Mouse (Mus musculus): ENCODE data around the gene Prim2. TPM values are rescaled to one million over a fixed set of nuclear protein-coding genes. Genes with fewer than 3 reads are reported as not detected.

Gene Prim2
- 62.7 and 65.4 TPM in 2 replicates for polyA plus RNA-seq (2014; fragmentation: Nextera tagmentation; extraction: Ambion mirVana)

- Histone ChIP-seq H3K9me3 (ENCODE audit: control insufficient read depth, low read length) (no peaks in the 10 kb centered on the region), H3K36me3 (ENCODE audit: control insufficient read depth, insufficient read depth, low read length) (peaks cover 9% of the 10 kb centered on the region), H3K4me2 (peak within 1 kb of the TSS; percentile 86), H3K27me3 (replicated peaks; ENCODE audit: control insufficient read depth, insufficient read depth, low read length) (no peaks in the 10 kb centered on the region), H3K4me3 (ENCODE audit: low read depth, low read length) (peak within 1 kb of the TSS; percentile 73), H3K4me1 (replicated peaks; ENCODE audit: control insufficient read depth, insufficient read depth, low read length) (peaks cover 20% of the 10 kb centered on the region), H3K27ac (ENCODE audit: low read depth, low read length) (peak within 1 kb of the TSS; percentile 79), H3K9ac (ENCODE audit: low read depth, low read length) (peak within 1 kb of the TSS; percentile 75)
- peak; percentile 89 for DNase-seq (ENCODE audit: low spot score)
- under 1% methylated on average over 26 of the region's 26 CpGs for WGBS
- peak; percentile 85 for ATAC-seq (replicated peaks; ENCODE audit: low FRiP score)
Measured at GRCm38 (mm10) chr1:33669708-33670141, at the start of gene Prim2. Gene Prim2 (minus strand): TSS chr1:33669795.

- Histone ChIP-seq H3K4me3 (ENCODE audit: low read depth, low read length) (no peak overlapping the region), H3K4me2 (no peak overlapping the region), H3K9me3 (ENCODE audit: control insufficient read depth, low read length) (no peaks in the 10 kb centered on the region), H3K36me3 (ENCODE audit: control insufficient read depth, insufficient read depth, low read length) (peaks cover 6% of the 10 kb centered on the region; the same call in 1 of the 2 replicates), H3K27ac (ENCODE audit: low read depth, low read length) (no peak overlapping the region), H3K27me3 (replicated peaks; ENCODE audit: control insufficient read depth, insufficient read depth, low read length) (no peaks in the 10 kb centered on the region; the same call in 1 of the 2 replicates), H3K9ac (ENCODE audit: low read depth, low read length) (no peak overlapping the region), H3K4me1 (replicated peaks; ENCODE audit: control insufficient read depth, insufficient read depth, low read length) (peaks cover 4% of the 10 kb centered on the region; the same call in 1 of the 2 replicates)
- DNase-seq (ENCODE audit: low spot score) (no peak), ATAC-seq (replicated peaks; ENCODE audit: low FRiP score) (no peak)
- 79% methylated on average over 1 of the region's 1 CpGs for WGBS
Measured at GRCm38 (mm10) chr1:33717636-33718035, 48.0 kb upstream of the Prim2 start.

GRCm38 (mm10) chr1:33714796-33715195 is 45.2 kb upstream of the Prim2 start:
- H3K9ac ChIP-seq (ENCODE audit: low read depth, low read length), result no peak overlapping the region
- H3K4me1 ChIP-seq (replicated peaks; ENCODE audit: control insufficient read depth, insufficient read depth, low read length), result no peaks in the 10 kb centered on the region
- no peak overlapping the region for H3K4me2 ChIP-seq
- no peak overlapping the region for H3K27ac ChIP-seq (ENCODE audit: low read depth, low read length)
- H3K9me3 ChIP-seq (ENCODE audit: control insufficient read depth, low read length), result no peaks in the 10 kb centered on the region
- H3K36me3 ChIP-seq (ENCODE audit: control insufficient read depth, insufficient read depth, low read length), result no peaks in the 10 kb centered on the region
- ATAC-seq (replicated peaks; ENCODE audit: low FRiP score), result no peak
- no peaks in the 10 kb centered on the region; the same call in 1 of the 2 replicates for H3K27me3 ChIP-seq (replicated peaks; ENCODE audit: control insufficient read depth, insufficient read depth, low read length)
- H3K4me3 ChIP-seq (ENCODE audit: low read depth, low read length), result no peak overlapping the region
- WGBS, result 9% methylated on average over 10 of the region's 10 CpGs
- DNase-seq (ENCODE audit: low spot score), result no peak

- ATAC-seq (replicated peaks; ENCODE audit: low FRiP score) (no peak), DNase-seq (ENCODE audit: low spot score) (no peak)
- no peak overlapping the region for H3K4me2 ChIP-seq
- H3K36me3 ChIP-seq (ENCODE audit: control insufficient read depth, insufficient read depth, low read length), result no peaks in the 10 kb centered on the region
- H3K4me3 ChIP-seq (ENCODE audit: low read depth, low read length), result no peak overlapping the region
- H3K4me1 ChIP-seq (replicated peaks; ENCODE audit: control insufficient read depth, insufficient read depth, low read length), result no peaks in the 10 kb centered on the region
- H3K27ac ChIP-seq (ENCODE audit: low read depth, low read length), result no peak overlapping the region
- H3K9me3 ChIP-seq (ENCODE audit: control insufficient read depth, low read length), result no peaks in the 10 kb centered on the region
- H3K27me3 ChIP-seq (replicated peaks; ENCODE audit: control insufficient read depth, insufficient read depth, low read length), result no peaks in the 10 kb centered on the region; the same call in 1 of the 2 replicates
- no peak overlapping the region for H3K9ac ChIP-seq (ENCODE audit: low read depth, low read length)
- WGBS, result 81% methylated on average over 5 of the region's 5 CpGs
Measured at GRCm38 (mm10) chr1:33712026-33712425, 42.4 kb upstream of the Prim2 start.

GRCm38 (mm10) chr1:33709615-33710014 is 40.0 kb upstream of the Prim2 start:
- WGBS, result 44% methylated on average over 2 of the region's 2 CpGs
- no peak overlapping the region for H3K27ac ChIP-seq (ENCODE audit: low read depth, low read length)
- H3K9ac ChIP-seq (ENCODE audit: low read depth, low read length), result no peak overlapping the region
- ATAC-seq (replicated peaks; ENCODE audit: low FRiP score) (peak; percentile 53), DNase-seq (ENCODE audit: low spot score) (no peak)
- no peak overlapping the region for H3K4me2 ChIP-seq
- H3K9me3 ChIP-seq (ENCODE audit: control insufficient read depth, low read length), result no peaks in the 10 kb centered on the region
- no peak overlapping the region for H3K4me3 ChIP-seq (ENCODE audit: low read depth, low read length)
- H3K36me3 ChIP-seq (ENCODE audit: control insufficient read depth, insufficient read depth, low read length), result no peaks in the 10 kb centered on the region
- H3K27me3 ChIP-seq (replicated peaks; ENCODE audit: control insufficient read depth, insufficient read depth, low read length), result no peaks in the 10 kb centered on the region; the same call in 1 of the 2 replicates
- H3K4me1 ChIP-seq (replicated peaks; ENCODE audit: control insufficient read depth, insufficient read depth, low read length), result no peaks in the 10 kb centered on the region

- WGBS, result 83% methylated on average over 3 of the region's 3 CpGs
- Histone ChIP-seq H3K9ac (ENCODE audit: low read depth, low read length) (no peak overlapping the region), H3K27ac (ENCODE audit: low read depth, low read length) (no peak overlapping the region), H3K4me2 (no peak overlapping the region), H3K9me3 (ENCODE audit: control insufficient read depth, low read length) (no peaks in the 10 kb centered on the region), H3K27me3 (replicated peaks; ENCODE audit: control insufficient read depth, insufficient read depth, low read length) (no peaks in the 10 kb centered on the region), H3K36me3 (ENCODE audit: control insufficient read depth, insufficient read depth, low read length) (no peaks in the 10 kb centered on the region), H3K4me3 (ENCODE audit: low read depth, low read length) (no peak overlapping the region), H3K4me1 (replicated peaks; ENCODE audit: control insufficient read depth, insufficient read depth, low read length) (no peaks in the 10 kb centered on the region)
- ATAC-seq (replicated peaks; ENCODE audit: low FRiP score), result no peak
- DNase-seq (ENCODE audit: low spot score), result no peak
Measured at GRCm38 (mm10) chr1:33701244-33701643, 31.6 kb upstream of the Prim2 start.

- Histone ChIP-seq H3K9ac (ENCODE audit: low read depth, low read length) (no peak overlapping the region), H3K27me3 (replicated peaks; ENCODE audit: control insufficient read depth, insufficient read depth, low read length) (no peaks in the 10 kb centered on the region), H3K4me1 (replicated peaks; ENCODE audit: control insufficient read depth, insufficient read depth, low read length) (no peaks in the 10 kb centered on the region), H3K27ac (ENCODE audit: low read depth, low read length) (no peak overlapping the region), H3K4me3 (ENCODE audit: low read depth, low read length) (no peak overlapping the region), H3K9me3 (ENCODE audit: control insufficient read depth, low read length) (no peaks in the 10 kb centered on the region), H3K36me3 (ENCODE audit: control insufficient read depth, insufficient read depth, low read length) (no peaks in the 10 kb centered on the region), H3K4me2 (no peak overlapping the region)
- ATAC-seq (replicated peaks; ENCODE audit: low FRiP score) (no peak), DNase-seq (ENCODE audit: low spot score) (no peak)
- WGBS, result 69% methylated on average over 2 of the region's 2 CpGs
Measured at GRCm38 (mm10) chr1:33696016-33696415, 26.4 kb upstream of the Prim2 start.

GRCm38 (mm10) chr1:33693893-33694292 is 24.3 kb upstream of the Prim2 start:
- no peak overlapping the region for H3K27ac ChIP-seq (ENCODE audit: low read depth, low read length)
- no peak for DNase-seq (ENCODE audit: low spot score)

GRCm38 (mm10) chr1:33690087-33690448 is 20.5 kb upstream of the Prim2 start:
- no peak for ATAC-seq (replicated peaks; ENCODE audit: low FRiP score)
- WGBS, result 45% methylated on average over 4 of the region's 4 CpGs

More at GRCm38 (mm10) chr1:33693893-33694292, 24.3 kb upstream of the Prim2 start:
- no peaks in the 10 kb centered on the region for H3K36me3 ChIP-seq (ENCODE audit: control insufficient read depth, insufficient read depth, low read length)
- no peaks in the 10 kb centered on the region for H3K27me3 ChIP-seq (replicated peaks; ENCODE audit: control insufficient read depth, insufficient read depth, low read length)
- WGBS, result 71% methylated on average over 3 of the region's 3 CpGs
- no peak overlapping the region for H3K4me2 ChIP-seq
- no peak overlapping the region for H3K9ac ChIP-seq (ENCODE audit: low read depth, low read length)
- H3K9me3 ChIP-seq (ENCODE audit: control insufficient read depth, low read length), result no peaks in the 10 kb centered on the region
- H3K4me3 ChIP-seq (ENCODE audit: low read depth, low read length), result no peak overlapping the region
- no peaks in the 10 kb centered on the region for H3K4me1 ChIP-seq (replicated peaks; ENCODE audit: control insufficient read depth, insufficient read depth, low read length)
- no peak for ATAC-seq (replicated peaks; ENCODE audit: low FRiP score)

More at GRCm38 (mm10) chr1:33690087-33690448, 20.5 kb upstream of the Prim2 start:
- Histone ChIP-seq H3K4me2 (no peak overlapping the region), H3K27me3 (replicated peaks; ENCODE audit: control insufficient read depth, insufficient read depth, low read length) (no peaks in the 10 kb centered on the region), H3K9ac (ENCODE audit: low read depth, low read length) (no peak overlapping the region), H3K4me3 (ENCODE audit: low read depth, low read length) (no peak overlapping the region), H3K27ac (ENCODE audit: low read depth, low read length) (no peak overlapping the region), H3K36me3 (ENCODE audit: control insufficient read depth, insufficient read depth, low read length) (no peaks in the 10 kb centered on the region), H3K9me3 (ENCODE audit: control insufficient read depth, low read length) (no peaks in the 10 kb centered on the region), H3K4me1 (replicated peaks; ENCODE audit: control insufficient read depth, insufficient read depth, low read length) (no peaks in the 10 kb centered on the region)
- DNase-seq (ENCODE audit: low spot score), result no peak
